Mouse (Mus musculus) embryonic facial prominence, embryonic 11.5 days (tissue): ENCODE data around the gene Mfsd5. TPM values are rescaled to one million over a fixed set of nuclear protein-coding genes. Genes with fewer than 3 reads are reported as not detected.
A peak's percentile ranks its signal among the peaks of the same experiment; 100 is the strongest.

ENCODE experiments used
- ATAC-seq: fragments of 200-750 bp; cut with Nextera tagmentation; replicated peaks from 2 replicates; pipeline ENCODE4 v1.8.0; 2017; ENCODE audit warnings: low read depth; ENCODE audit not compliant: insufficient number of reproducible peaks, low FRiP score, low TSS enrichment
- DNase-seq: peaks from one replicate; pipeline ENCODE4 v3.0.0-alpha.2; 2015; ENCODE audit warnings: low spot score
- H3K27ac ChIP-seq: fragments of 300-500 bp; sonication (generic); replicated peaks from 2 replicates; pipeline ENCODE4 v1.5.1; 2014; ENCODE audit warnings: mild to moderate bottlenecking, low read depth, low read length, control low read depth
- H3K27me3 ChIP-seq: fragments of 300-500 bp; sonication (generic); 2 replicates; pipeline ENCODE4 v1.6.1; 2014; ENCODE audit warnings: mild to moderate bottlenecking, low read length, moderate library complexity, mixed read lengths; ENCODE audit not compliant: control insufficient read depth, insufficient read depth
- H3K36me3 ChIP-seq: fragments of 300-500 bp; sonication (generic); replicated peaks from 2 replicates; pipeline ENCODE4 v1.6.1; 2014; ENCODE audit warnings: low read depth, mild to moderate bottlenecking, low read length, moderate library complexity, mixed read lengths; ENCODE audit not compliant: control insufficient read depth, insufficient read depth
- H3K4me1 ChIP-seq: fragments of 300-500 bp; sonication (generic); 2 replicates; pipeline ENCODE4 v1.6.1; 2014; ENCODE audit warnings: low read length, mixed read lengths; ENCODE audit not compliant: control insufficient read depth, insufficient read depth
- H3K4me2 ChIP-seq: fragments of 300-500 bp; sonication (generic); 2 replicates; pipeline ENCODE4 v1.6.1; 2014; ENCODE audit warnings: low read depth, mild to moderate bottlenecking, control low read depth, low read length, moderate library complexity
- H3K4me3 ChIP-seq: fragments of 300-500 bp; sonication (generic); 2 replicates; pipeline ENCODE4 v1.5.1; 2014; ENCODE audit warnings: low read depth, low read length, control low read depth
- H3K9ac ChIP-seq: fragments of 300-500 bp; sonication (generic); replicated peaks from 2 replicates; pipeline ENCODE4 v1.6.1; 2014; ENCODE audit warnings: mild to moderate bottlenecking, control low read depth, low read length
- H3K9me3 ChIP-seq: fragments of 300-500 bp; sonication (generic); replicated peaks from 2 replicates; pipeline ENCODE4 v1.6.1; 2016; ENCODE audit warnings: mild to moderate bottlenecking, low read length, inconsistent platforms, mixed read lengths; ENCODE audit not compliant: control insufficient read depth
- WGBS: fragments of 180-500 bp; shearing (Covaris S2); extraction: QIAGEN DNeasy Blood & Tissue Kit; methylation state at CpG from one replicate; pipeline ENCODE4 v1.1.7; 2014; 5-methylcytosine and 5-hydroxymethylcytosine counted together
- polyA plus RNA-seq: library from polyadenylated mRNA; unstranded; fragments of >200 nt; fragmentation: Nextera tagmentation; extraction: Ambion mirVana; gene quantifications from 2 replicates; pipeline ENCODE4 v1.2.1, GENCODE M21; 2014

Mfsd5 gene
- polyA plus RNA-seq, 1 experiment from 2014 or later: 51.6 TPM

GRCm38 (mm10) chr15:102263037-102263436, 16.2 kb upstream of the Mfsd5 start:
- H3K4me3 ChIP-seq: no peak overlapping the region
- DNase-seq: no peak
- no peaks in the 10 kb centered on the region for H3K27me3 ChIP-seq
- no peak overlapping the region for H3K9ac ChIP-seq
- peaks cover 9% of the 10 kb centered on the region; the same call in 1 of the 2 replicates for H3K4me1 ChIP-seq
- ATAC-seq: no peak
- H3K9me3 ChIP-seq: no peaks in the 10 kb centered on the region
- H3K27ac ChIP-seq: no peak overlapping the region
- no peak overlapping the region for H3K4me2 ChIP-seq
- WGBS: 78% methylated on average over 2 of the region's 2 CpGs
- H3K36me3 ChIP-seq: no peaks in the 10 kb centered on the region

GRCm38 (mm10) chr15:102265548-102265947, 13.7 kb upstream of the Mfsd5 start:
- Histone ChIP-seq H3K27me3 (no peaks in the 10 kb centered on the region), H3K4me2 (no peak overlapping the region), H3K9me3 (no peaks in the 10 kb centered on the region), H3K9ac (no peak overlapping the region), H3K27ac (no peak overlapping the region), H3K36me3 (no peaks in the 10 kb centered on the region), H3K4me1 (peaks cover 5% of the 10 kb centered on the region), H3K4me3 (no peak overlapping the region)
- no peak for ATAC-seq
- WGBS: 89% methylated on average over 5 of the region's 5 CpGs
- DNase-seq: no peak

- Histone ChIP-seq H3K9me3 (no peaks in the 10 kb centered on the region), H3K36me3 (no peaks in the 10 kb centered on the region), H3K27ac (no peak within 1 kb of the TSS), H3K4me2 (peak within 1 kb of the TSS; percentile 60), H3K9ac (peak within 1 kb of the TSS; percentile 13), H3K27me3 (no peaks in the 10 kb centered on the region), H3K4me3 (peak within 1 kb of the TSS; percentile 21), H3K4me1 (peaks cover 5% of the 10 kb centered on the region)
- ATAC-seq: 0 out of 2 replicates have a peak, but pooled peaks have one; percentile 36
- WGBS: 6% methylated on average over 21 of the region's 21 CpGs
- DNase-seq: no peak
Observed at GRCm38 (mm10) chr15:102270274-102270960, 8.8 kb upstream of the Mfsd5 start, which contains the start of gene Gm9918. TSS of gene Gm9918 (plus strand) at chr15:102270563.

GRCm38 (mm10) chr15:102271441-102271840, 7.8 kb upstream of the Mfsd5 start:
- Histone ChIP-seq H3K27me3 (no peaks in the 10 kb centered on the region), H3K4me2 (peak overlapping the region; percentile 60; the same call in 1 of the 2 replicates), H3K9ac (no peak overlapping the region), H3K4me3 (no peak overlapping the region), H3K4me1 (peaks cover 5% of the 10 kb centered on the region), H3K36me3 (no peaks in the 10 kb centered on the region), H3K9me3 (no peaks in the 10 kb centered on the region), H3K27ac (no peak overlapping the region)
- no peak for DNase-seq
- ATAC-seq: no peak
- whole genome bisulfite sequencing: 23% methylated on average over 3 of the region's 3 CpGs

GRCm38 (mm10) chr15:102273982-102274716, 5.1 kb upstream of the Mfsd5 start:
- Histone ChIP-seq H3K4me1 (peaks cover 5% of the 10 kb centered on the region), H3K27ac (no peak overlapping the region), H3K4me2 (no peak overlapping the region), H3K9me3 (no peaks in the 10 kb centered on the region), H3K27me3 (no peaks in the 10 kb centered on the region), H3K36me3 (no peaks in the 10 kb centered on the region), H3K9ac (no peak overlapping the region), H3K4me3 (no peak overlapping the region)
- 74% methylated on average over 6 of the region's 6 CpGs for WGBS
- DNase-seq (no peak), ATAC-seq (no peak)

- H3K4me3 ChIP-seq: peak overlapping the region; percentile 90
- peak overlapping the region; percentile 69 for H3K9ac ChIP-seq
- DNase-seq (no peak), ATAC-seq (no peak; the same call in 1 of the 2 replicates)
- 34% methylated on average over 7 of the region's 7 CpGs for WGBS
- H3K4me1 ChIP-seq: peaks cover 6% of the 10 kb centered on the region
- H3K36me3 ChIP-seq: no peaks in the 10 kb centered on the region; the same call in none of the 2 replicates
- H3K27ac ChIP-seq: peak overlapping the region; percentile 76
- H3K27me3 ChIP-seq: no peaks in the 10 kb centered on the region
- H3K4me2 ChIP-seq: peak overlapping the region; percentile 43
- H3K9me3 ChIP-seq: no peaks in the 10 kb centered on the region
Observed at GRCm38 (mm10) chr15:102278726-102279091, 545 bp upstream of the Mfsd5 start.

- H3K4me2 ChIP-seq: peak overlapping the region; percentile 43
- no peaks in the 10 kb centered on the region; the same call in none of the 2 replicates for H3K36me3 ChIP-seq
- no peaks in the 10 kb centered on the region for H3K9me3 ChIP-seq
- peak overlapping the region; percentile 90 for H3K4me3 ChIP-seq
- peaks cover 6% of the 10 kb centered on the region for H3K4me1 ChIP-seq
- DNase-seq (no peak), ATAC-seq (0 out of 2 replicates have a peak, but pooled peaks have one; percentile 25)
- H3K27me3 ChIP-seq: no peaks in the 10 kb centered on the region
- 27% methylated on average over 13 of the region's 13 CpGs for WGBS
- peak overlapping the region; percentile 84 for H3K9ac ChIP-seq
- peak overlapping the region; percentile 72; the same call in 1 of the 2 replicates for H3K27ac ChIP-seq
Observed at GRCm38 (mm10) chr15:102279783-102280520, 698 bp downstream of the Mfsd5 start.
